Mouse (Mus musculus): ENCODE measurements around the gene Rnf169.
"Not testable (repeated sequence)": the region's sequence is repeated elsewhere in the genome, so short reads cannot be mapped to it uniquely, and the experiment has no call there.

The Rnf169 gene

GRCm38 (mm10) chr7:99946356-99946755 lies 33.9 kb downstream of the Rnf169 start:
- DNase-seq (ENCODE audit: low read depth, low spot score), result no peak

- no peak for DNase-seq (ENCODE audit: low read depth, low spot score)
Observed at GRCm38 (mm10) chr7:99945939-99946338, 34.3 kb downstream of the Rnf169 start.

- DNase-seq (ENCODE audit: low read depth, low spot score), result not testable (repeated sequence)
Observed at GRCm38 (mm10) chr7:99945012-99945411, 35.2 kb downstream of the Rnf169 start.

GRCm38 (mm10) chr7:99944520-99944919 lies 35.7 kb downstream of the Rnf169 start:
- DNase-seq (ENCODE audit: low read depth, low spot score), result no peak

- no peak for DNase-seq (ENCODE audit: low read depth, low spot score)
Observed at GRCm38 (mm10) chr7:99940669-99941068, 39.6 kb downstream of the Rnf169 start.

GRCm38 (mm10) chr7:99935758-99936157 lies 44.5 kb downstream of the Rnf169 start:
- DNase-seq (ENCODE audit: low read depth, low spot score), result no peak

- DNase-seq (ENCODE audit: low read depth, low spot score), result no peak
Observed at GRCm38 (mm10) chr7:99926916-99927714, 53.1 kb downstream of the Rnf169 start.

- no peak for DNase-seq (ENCODE audit: low read depth, low spot score)
Observed at GRCm38 (mm10) chr7:99920416-99920815, 59.8 kb downstream of the Rnf169 start.

GRCm38 (mm10) chr7:99919971-99920370 lies 60.3 kb downstream of the Rnf169 start:
- DNase-seq (ENCODE audit: low read depth, low spot score), result no peak

GRCm38 (mm10) chr7:99919164-99919563 lies 61.1 kb downstream of the Rnf169 start:
- no peak for DNase-seq (ENCODE audit: low read depth, low spot score)

GRCm38 (mm10) chr7:99917320-99917844 lies 62.9 kb downstream of the Rnf169 start:
- no peak for DNase-seq (ENCODE audit: low read depth, low spot score)

GRCm38 (mm10) chr7:99916741-99917319 lies 63.4 kb downstream of the Rnf169 start:
- no peak for DNase-seq (ENCODE audit: low read depth, low spot score)

GRCm38 (mm10) chr7:99915511-99915910 lies 64.7 kb downstream of the Rnf169 start:
- no peak for DNase-seq (ENCODE audit: low read depth, low spot score)

GRCm38 (mm10) chr7:99914316-99914715 lies 65.9 kb downstream of the Rnf169 start:
- no peak for DNase-seq (ENCODE audit: low read depth, low spot score)

GRCm38 (mm10) chr7:99911038-99911437 lies 69.2 kb downstream of the Rnf169 start:
- DNase-seq (ENCODE audit: low read depth, low spot score), result no peak

- DNase-seq (ENCODE audit: low read depth, low spot score), result no peak
Observed at GRCm38 (mm10) chr7:99907463-99907862, 72.8 kb downstream of the Rnf169 start.

GRCm38 (mm10) chr7:99906346-99906745 lies 73.9 kb downstream of the Rnf169 start:
- no peak for DNase-seq (ENCODE audit: low read depth, low spot score)

GRCm38 (mm10) chr7:99904421-99905005 lies 75.7 kb downstream of the Rnf169 start:
- DNase-seq (ENCODE audit: low read depth, low spot score), result no peak

GRCm38 (mm10) chr7:99902918-99903665 lies 77.2 kb downstream of the Rnf169 start:
- no peak for DNase-seq (ENCODE audit: low read depth, low spot score)

- no peak for DNase-seq (ENCODE audit: low read depth, low spot score)
Observed at GRCm38 (mm10) chr7:99902208-99902607, 78.0 kb downstream of the Rnf169 start.

- no peak for DNase-seq (ENCODE audit: low read depth, low spot score)
Observed at GRCm38 (mm10) chr7:99896905-99897304, 83.3 kb downstream of the Rnf169 start.

- no peak for DNase-seq (ENCODE audit: low read depth, low spot score)
Observed at GRCm38 (mm10) chr7:99894478-99894877, 85.8 kb downstream of the Rnf169 start.

Data from brain, embryonic 18.5 days (tissue).